Mouse (Mus musculus) brain, embryonic 14.5 days (tissue): ENCODE measurements around the gene Tmem184a.

Experiments
- CTCF ChIP-seq: fragments of 200-500 bp; IDR thresholded peaks from 2 replicates; pipeline ENCODE4 v1.5.1; 2012; ENCODE audit warnings: inconsistent platforms, mild to moderate bottlenecking, moderate library complexity, borderline replicate concordance; ENCODE audit not compliant: insufficient read depth, insufficient read length; ENCODE audit errors: extremely low read depth
- POLR2A ChIP-seq: fragments of 200-500 bp; IDR thresholded peaks from 2 replicates; pipeline ENCODE4 v1.6.1; 2012; ENCODE audit warnings: mild to moderate bottlenecking, inconsistent platforms, borderline replicate concordance; ENCODE audit not compliant: poor library complexity, insufficient read depth, insufficient read length, severe bottlenecking; ENCODE audit errors: extremely low read depth

DNA sequence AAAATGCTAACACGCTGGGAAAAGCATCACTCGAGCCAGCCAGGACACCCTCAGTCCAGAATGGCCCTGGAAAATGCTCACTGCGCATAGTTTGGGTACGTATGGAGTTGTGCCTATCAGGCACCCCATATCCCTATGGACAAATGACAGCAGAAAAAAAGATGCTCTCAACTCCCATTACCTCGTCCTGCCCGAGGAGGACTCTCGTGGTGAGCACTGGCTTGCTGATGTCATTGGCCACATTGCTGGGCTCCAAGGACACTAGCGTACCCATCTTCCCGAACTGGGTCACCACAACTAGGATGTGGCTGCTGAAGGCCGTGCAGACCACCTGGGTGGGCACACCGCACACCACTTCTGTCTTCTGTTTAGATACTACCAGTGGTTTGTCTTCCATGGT is 6.2 kb upstream of the Tmem184a start:
- TF ChIP-seq POLR2A (no peak), CTCF (no peak)
